Mouse (Mus musculus): ENCODE results near the gene Timm10.

Gene Timm10

GRCm38 (mm10) chr2:84819861-84820260 lies 6.9 kb upstream of the Timm10 start:
- in situ Hi-C loops (cut with MboI), result no loop called here

GRCm38 (mm10) chr2:84822552-84822951 lies 4.2 kb upstream of the Timm10 start, which contains the start of gene Smtnl1:
Gene Smtnl1, minus strand, starts transcription at chr2:84822652.
- in situ Hi-C loops (cut with MboI), result no loop called here

GRCm38 (mm10) chr2:84823237-84823636 lies 3.6 kb upstream of the Timm10 start:
- in situ Hi-C loops (cut with MboI), result no loop called here

GRCm38 (mm10) chr2:84827283-84827920 lies 605 bp downstream of the Timm10 start:
- in situ Hi-C loops (cut with MboI), result no loop called here

GRCm38 (mm10) chr2:84831666-84832391 lies 5.0 kb downstream of the Timm10 start:
- in situ Hi-C loops (cut with MboI), result loop anchor here (10.0 kb wide), 1 partner anchor 53 kb away; the partner anchor contains the start of gene Rtn4rl2

- in situ Hi-C loops (cut with MboI), result loop anchor here (10.0 kb wide), 1 partner anchor 48 kb away; the partner anchor contains the start of gene Rtn4rl2
These were observed 10.3 kb downstream of the Timm10 start for GRCm38 (mm10) chr2:84837107-84837506.

- in situ Hi-C loops (cut with MboI), result loop anchor here (10.0 kb wide), 1 partner anchor 47 kb away; the partner anchor contains the start of gene Rtn4rl2
These were observed 11.2 kb downstream of the Timm10 start for GRCm38 (mm10) chr2:84837817-84838592.

- in situ Hi-C loops (cut with MboI), result loop anchor here (10.0 kb wide), 1 partner anchor 46 kb away; the partner anchor contains the start of gene Rtn4rl2
These were observed 11.8 kb downstream of the Timm10 start, which contains the start of gene Slc43a1 for GRCm38 (mm10) chr2:84838593-84838949. Gene Slc43a1, plus strand, starts transcription at chr2:84838850.

- in situ Hi-C loops (cut with MboI), result loop anchor here (10.0 kb wide), 1 partner anchor 46 kb away; the partner anchor contains the start of gene Rtn4rl2
These were observed 12.5 kb downstream of the Timm10 start for GRCm38 (mm10) chr2:84838993-84839980.

GRCm38 (mm10) chr2:84840016-84840747 lies 13.4 kb downstream of the Timm10 start:
- in situ Hi-C loops (cut with MboI), result no loop called here

- in situ Hi-C loops (cut with MboI), result no loop called here
These were observed 14.2 kb downstream of the Timm10 start for GRCm38 (mm10) chr2:84840748-84841563.

GRCm38 (mm10) chr2:84841905-84842304 lies 15.1 kb downstream of the Timm10 start:
- in situ Hi-C loops (cut with MboI), result no loop called here

- in situ Hi-C loops (cut with MboI), result no loop called here
These were observed 16.9 kb downstream of the Timm10 start for GRCm38 (mm10) chr2:84843654-84844053.

- in situ Hi-C loops (cut with MboI), result no loop called here
These were observed 18.4 kb downstream of the Timm10 start for GRCm38 (mm10) chr2:84845226-84845625.

GRCm38 (mm10) chr2:84850407-84851129 lies 23.8 kb downstream of the Timm10 start:
- in situ Hi-C loops (cut with MboI), result no loop called here

GRCm38 (mm10) chr2:84851130-84852040 lies 24.6 kb downstream of the Timm10 start:
- in situ Hi-C loops (cut with MboI), result no loop called here

- in situ Hi-C loops (cut with MboI), result no loop called here
These were observed 28.9 kb downstream of the Timm10 start for GRCm38 (mm10) chr2:84855732-84856131.

- in situ Hi-C loops (cut with MboI), result no loop called here
These were observed 31.8 kb downstream of the Timm10 start for GRCm38 (mm10) chr2:84858551-84858950.

Measured in mature B cell (primary cell).